Mouse (Mus musculus) lung, postnatal 0 days (tissue): ENCODE data around the gene Stx19. TPM values are rescaled to one million over a fixed set of nuclear protein-coding genes. Genes with fewer than 3 reads are reported as not detected.

Experiments
- ATAC-seq: fragments of 200-750 bp; cut with Nextera tagmentation; 2 replicates; pipeline ENCODE4 v1.8.0; 2017; ENCODE audit warnings: moderate library complexity
- DNase-seq: peaks from one replicate; pipeline ENCODE4 v3.0.0-alpha.2; 2016; ENCODE audit warnings: low spot score
- H3K27ac ChIP-seq: fragments of 300-500 bp; sonication (generic); 2 replicates; pipeline ENCODE4 v1.5.1; 2014; ENCODE audit warnings: antibody characterized with exemption, mild to moderate bottlenecking, low read length, mixed read lengths
- H3K27me3 ChIP-seq: fragments of 300-500 bp; sonication (generic); replicated peaks from 2 replicates; pipeline ENCODE4 v1.6.1; 2014; ENCODE audit warnings: low read length, mixed read lengths; ENCODE audit not compliant: insufficient read depth
- H3K36me3 ChIP-seq: fragments of 300-500 bp; sonication (generic); 2 replicates; pipeline ENCODE4 v1.6.1; 2014; ENCODE audit warnings: low read length, mixed read lengths; ENCODE audit not compliant: insufficient read depth
- H3K4me1 ChIP-seq: fragments of 300-500 bp; sonication (generic); 2 replicates; pipeline ENCODE4 v1.6.1; 2014; ENCODE audit warnings: antibody characterized with exemption, low read depth, low read length, mixed read lengths; ENCODE audit not compliant: insufficient read depth
- H3K4me2 ChIP-seq: fragments of 300-500 bp; sonication (generic); replicated peaks from 2 replicates; pipeline ENCODE4 v1.6.1; 2014; ENCODE audit warnings: low read depth, mild to moderate bottlenecking, low read length, moderate library complexity, mixed read lengths
- H3K4me3 ChIP-seq: fragments of 300-500 bp; sonication (generic); 2 replicates; pipeline ENCODE4 v1.5.1; 2014; ENCODE audit warnings: low read depth, low read length
- H3K9ac ChIP-seq: fragments of 300-500 bp; sonication (generic); replicated peaks from 2 replicates; pipeline ENCODE4 v1.6.1; 2014; ENCODE audit warnings: low read depth, mild to moderate bottlenecking
- H3K9me3 ChIP-seq: fragments of 300-500 bp; sonication (generic); 2 replicates; pipeline ENCODE4 v1.6.1; 2016; ENCODE audit warnings: low read length, mixed read lengths
- CTCF ChIP-seq: IDR thresholded peaks from 2 replicates; pipeline ENCODE4 v1.5.1; 2016; ENCODE audit warnings: antibody characterized with exemption, mild to moderate bottlenecking
- EP300 ChIP-seq: IDR thresholded peaks from 2 replicates; pipeline ENCODE4 v1.6.1; 2016; ENCODE audit warnings: antibody characterized with exemption, mild to moderate bottlenecking, control low read depth
- WGBS: fragments of 180-500 bp; shearing (Covaris S2); extraction: QIAGEN DNeasy Blood & Tissue Kit; methylation state at CpG from one replicate; pipeline ENCODE4 v1.1.7; 2014; 5-methylcytosine and 5-hydroxymethylcytosine counted together
- polyA plus RNA-seq: library from polyadenylated mRNA; unstranded; fragments of >200 nt; fragmentation: Nextera tagmentation; extraction: Ambion mirVana; gene quantifications from 2 replicates; pipeline ENCODE4 v1.2.1, GENCODE M21; 2015

Stx19 gene
- polyA plus RNA-seq, 1 experiment from 2014 or later, result 10.3 TPM

DNA sequence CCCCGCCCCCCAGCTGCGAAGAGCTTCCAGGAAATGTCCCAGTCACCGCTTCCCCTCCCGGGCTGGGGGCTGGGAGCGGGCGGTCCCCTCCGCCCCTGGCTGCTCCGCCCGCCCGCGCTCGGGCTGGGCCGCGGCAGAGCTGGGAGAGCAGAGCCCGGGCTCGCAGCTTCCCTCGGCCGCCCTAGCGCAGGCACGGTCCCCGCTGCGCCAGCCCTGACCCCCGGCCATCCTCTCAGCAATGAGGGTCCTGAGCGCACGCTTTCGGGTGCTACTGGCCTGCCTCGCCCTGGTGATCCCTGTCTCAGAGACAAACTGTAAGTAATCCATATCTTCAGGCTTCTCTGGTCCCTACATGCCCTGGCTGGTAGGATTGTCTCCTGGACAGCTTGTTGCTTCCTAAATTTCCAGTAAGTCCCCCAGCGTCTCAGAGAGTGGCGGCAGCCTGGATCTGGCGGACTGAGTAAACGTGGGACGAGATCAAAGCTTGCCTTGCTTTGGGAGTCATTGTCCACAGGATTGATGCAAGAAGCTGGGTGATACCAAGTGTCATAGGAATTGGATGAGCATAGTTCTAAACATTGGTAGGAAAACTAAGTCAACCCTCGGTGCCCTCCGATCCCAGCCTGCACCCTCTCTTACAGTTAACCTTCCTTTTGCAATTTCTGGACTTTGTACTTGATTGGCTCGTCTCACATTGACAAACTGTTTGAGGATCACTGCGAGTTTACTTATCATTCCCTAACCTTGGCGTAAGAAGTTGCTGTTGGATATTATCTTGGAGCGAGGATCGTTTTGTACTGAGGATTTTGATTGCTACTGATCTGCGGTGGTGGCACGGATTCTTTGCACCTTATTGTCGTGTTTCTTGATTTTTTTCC lies 40.0 kb downstream of the Stx19 start, which contains the start of gene Pros1:
TSS of gene Pros1 (plus strand) at position 117 of the 878 bp plus-strand sequence.
- DNase-seq, result peak; percentile 75
- 3% methylated on average over 37 of the region's 42 CpGs for WGBS
- no peaks in the 10 kb centered on the region for H3K27me3 ChIP-seq
- peak within 1 kb of the TSS; percentile 82 for H3K4me2 ChIP-seq
- H3K4me1 ChIP-seq, result peaks cover 7% of the 10 kb centered on the region; the same call in 1 of the 2 replicates
- ATAC-seq, result peak; percentile 98
- H3K9ac ChIP-seq, result peak within 1 kb of the TSS; percentile 72
- peak within 1 kb of the TSS; percentile 92 for H3K27ac ChIP-seq
- peak within 1 kb of the TSS; percentile 65 for H3K4me3 ChIP-seq
- no peaks in the 10 kb centered on the region for H3K9me3 ChIP-seq
- no peaks in the 10 kb centered on the region for H3K36me3 ChIP-seq
- TF ChIP-seq EP300 (no peak), CTCF (no peak)

DNA sequence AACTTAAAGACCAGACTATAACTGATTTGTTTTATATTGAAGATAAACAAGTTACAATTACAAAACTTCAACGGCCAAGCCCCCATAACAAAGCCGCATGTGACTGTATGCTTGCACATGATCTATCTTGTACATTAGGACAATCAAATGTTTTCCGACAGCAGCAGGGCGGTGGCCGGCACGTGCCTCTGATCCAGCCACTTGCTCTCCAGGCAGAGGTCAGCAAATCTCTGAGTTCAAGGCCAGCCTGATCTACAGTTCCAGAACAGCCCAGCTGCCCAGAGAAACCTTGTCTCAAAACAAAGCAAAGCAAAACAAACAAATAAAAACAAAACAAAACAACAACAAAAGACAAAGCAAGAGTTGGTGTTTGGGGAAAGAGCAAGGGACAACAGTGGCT lies 40.9 kb downstream of the Stx19 start:
- Histone ChIP-seq H3K36me3 (no peaks in the 10 kb centered on the region), H3K27ac (no peak overlapping the region), H3K4me1 (peaks cover 7% of the 10 kb centered on the region; the same call in 1 of the 2 replicates), H3K9me3 (no peaks in the 10 kb centered on the region), H3K4me3 (no peak overlapping the region; the same call in 1 of the 2 replicates), H3K9ac (no peak overlapping the region), H3K27me3 (no peaks in the 10 kb centered on the region), H3K4me2 (peak overlapping the region; percentile 33; the same call in 1 of the 2 replicates)
- ATAC-seq, result no peak
- DNase-seq, result no peak
- 33% methylated on average over 6 of the region's 6 CpGs for WGBS
- no peak for TF ChIP-seq EP300
- TF ChIP-seq CTCF, result no peak

DNA sequence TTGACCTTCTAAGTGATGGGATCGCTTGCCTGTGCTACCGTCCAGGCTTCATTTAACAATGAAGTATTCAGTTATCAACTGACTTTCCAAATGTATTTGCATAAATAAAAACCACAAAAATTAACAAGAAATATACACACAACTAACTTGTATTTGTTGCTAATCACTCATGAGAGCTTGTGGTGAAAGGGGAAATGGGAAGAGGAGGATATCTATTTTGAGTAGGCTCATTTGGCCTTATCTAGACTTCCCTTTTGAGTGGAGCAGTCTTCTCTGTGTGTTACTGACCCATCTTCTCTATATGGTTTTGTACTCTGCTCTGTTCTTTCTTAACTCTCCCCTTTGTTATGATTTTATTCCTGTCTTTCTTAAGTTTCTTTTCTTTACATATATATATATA lies 41.8 kb downstream of the Stx19 start:
- no peaks in the 10 kb centered on the region for H3K9me3 ChIP-seq
- 87% methylated on average over 2 of the region's 2 CpGs for WGBS
- TF ChIP-seq EP300 (no peak), CTCF (no peak)

DNA sequence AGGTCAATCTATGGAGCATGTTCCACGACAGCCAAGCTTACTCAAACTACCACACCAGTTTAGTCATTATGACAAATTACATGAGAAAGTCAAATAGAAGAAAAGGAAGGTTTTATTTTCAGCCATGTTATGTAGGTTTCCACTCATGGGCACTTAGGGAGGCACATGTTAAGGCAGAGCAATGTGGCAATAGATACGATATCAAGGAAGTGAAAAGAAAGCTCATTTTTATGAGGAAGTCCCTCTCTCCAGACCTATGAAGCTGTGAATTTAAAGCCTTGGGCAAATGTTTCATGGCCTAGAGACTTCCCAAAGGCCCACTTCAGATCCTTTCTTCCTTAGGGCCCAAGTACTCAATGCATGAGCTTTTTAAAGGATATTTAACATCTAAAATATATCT lies 43.0 kb downstream of the Stx19 start:
- no peak overlapping the region for H3K27ac ChIP-seq
- H3K36me3 ChIP-seq, result no peaks in the 10 kb centered on the region
- peaks cover 7% of the 10 kb centered on the region; the same call in 1 of the 2 replicates for H3K4me1 ChIP-seq
- no peak overlapping the region for H3K4me3 ChIP-seq
- no peak overlapping the region for H3K9ac ChIP-seq
- no peak overlapping the region for H3K4me2 ChIP-seq
- no peaks in the 10 kb centered on the region for H3K27me3 ChIP-seq
- WGBS, result 85% methylated on average over 2 of the region's 2 CpGs
- DNase-seq (no peak), ATAC-seq (no peak)
- no peaks in the 10 kb centered on the region for H3K9me3 ChIP-seq
- TF ChIP-seq CTCF (no peak), EP300 (no peak)

More for the DNA sequence above, 41.8 kb downstream of the Stx19 start:
- H3K4me2 ChIP-seq, result no peak overlapping the region
- DNase-seq, result no peak
- no peak for ATAC-seq
- H3K4me3 ChIP-seq, result no peak overlapping the region
- H3K9ac ChIP-seq, result no peak overlapping the region
- no peaks in the 10 kb centered on the region for H3K27me3 ChIP-seq
- H3K4me1 ChIP-seq, result peaks cover 7% of the 10 kb centered on the region; the same call in 1 of the 2 replicates
- H3K36me3 ChIP-seq, result no peaks in the 10 kb centered on the region
- H3K27ac ChIP-seq, result no peak overlapping the region

DNA sequence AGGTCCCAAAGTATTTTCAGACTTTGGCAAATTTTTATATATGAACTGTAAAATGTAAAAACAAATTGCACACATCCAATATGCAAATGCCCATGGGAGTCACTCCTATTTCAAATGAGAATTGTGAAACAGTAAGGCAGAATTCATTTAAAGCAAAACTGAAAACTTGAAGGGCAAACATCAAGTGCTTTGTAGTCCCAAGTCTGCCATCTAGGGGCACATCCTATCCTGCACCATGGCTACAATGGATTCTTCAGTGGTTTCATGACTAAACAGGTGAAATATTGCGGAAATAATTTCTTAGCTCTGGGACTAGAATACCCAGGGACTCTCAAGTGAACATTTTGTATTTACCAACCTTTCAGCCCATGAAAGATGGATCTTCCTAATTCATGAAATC lies 43.5 kb downstream of the Stx19 start:
- Histone ChIP-seq H3K9me3 (no peaks in the 10 kb centered on the region), H3K9ac (no peak overlapping the region), H3K4me3 (no peak overlapping the region), H3K4me1 (peaks cover 7% of the 10 kb centered on the region; the same call in 1 of the 2 replicates), H3K4me2 (no peak overlapping the region), H3K27me3 (no peaks in the 10 kb centered on the region), H3K27ac (no peak overlapping the region), H3K36me3 (no peaks in the 10 kb centered on the region)
- TF ChIP-seq EP300, result no peak
- TF ChIP-seq CTCF, result peak; percentile 65
- WGBS, result 93% methylated on average over 1 of the region's 1 CpGs
- peak; percentile 46 for DNase-seq
- ATAC-seq, result no peak

DNA sequence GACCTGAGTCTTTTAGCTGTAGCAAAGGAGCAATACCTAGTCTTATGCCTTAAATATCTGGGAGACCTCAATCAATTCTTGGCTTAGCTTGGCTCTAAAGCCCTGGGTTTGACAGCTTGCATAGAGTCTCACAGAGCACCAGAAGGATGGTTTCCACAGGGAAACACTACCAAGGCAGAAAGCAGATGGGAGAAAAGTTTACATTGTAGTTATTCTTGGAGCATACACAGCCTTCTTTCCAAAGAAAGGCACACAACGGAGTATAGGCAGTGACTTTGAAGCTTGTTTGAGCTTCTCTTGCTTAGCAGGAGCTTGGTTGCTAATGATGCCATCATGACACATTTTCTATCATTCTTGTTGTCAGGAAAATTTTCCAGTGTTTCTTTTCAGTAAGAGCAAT lies 45.7 kb downstream of the Stx19 start:
- TF ChIP-seq EP300 (no peak), CTCF (no peak)
- H3K36me3 ChIP-seq, result no peaks in the 10 kb centered on the region
- H3K27ac ChIP-seq, result no peak overlapping the region
- 74% methylated on average over 1 of the region's 1 CpGs for WGBS
- H3K9me3 ChIP-seq, result no peaks in the 10 kb centered on the region
- H3K4me2 ChIP-seq, result no peak overlapping the region
- ATAC-seq (no peak), DNase-seq (no peak)
- no peak overlapping the region for H3K9ac ChIP-seq
- H3K27me3 ChIP-seq, result no peaks in the 10 kb centered on the region
- no peak overlapping the region for H3K4me3 ChIP-seq
- peaks cover 7% of the 10 kb centered on the region; the same call in 1 of the 2 replicates for H3K4me1 ChIP-seq
